Mouse (Mus musculus) spleen, embryonic (tissue): ENCODE results near the gene Etnk1.

ENCODE experiments used
- CTCF ChIA-PET: fragments of 350-600 bp; sonication (Branson Sonifier 250); formaldehyde crosslinking; loops from one replicate; lab custom pipeline; 2022; lab: Charles Lee

Gene Etnk1

GRCm38 (mm10) chr6:143265482-143265881 is 98.5 kb downstream of the Etnk1 start:
- CTCF ChIA-PET, result no interaction called here

- CTCF ChIA-PET, result interaction anchor here (0.9 kb wide), 1 partner anchor 1832 kb away, joined by 17 read pairs; no protein-coding TSS in a partner anchor
These were observed 112.2 kb downstream of the Etnk1 start for GRCm38 (mm10) chr6:143279222-143279621.
